Mouse (Mus musculus) erythroid progenitor cell, adult 5-6 weeks (primary cell): ENCODE measurements around the gene Lysmd4. TPM values are rescaled to one million over a fixed set of nuclear protein-coding genes. Genes with fewer than 3 reads are reported as not detected.

Experiments
- ATAC-seq: replicated peaks from 2 replicates; pipeline ENCODE4 v1.8.0; 2016; ENCODE audit warnings: moderate number of reproducible peaks, mild to moderate bottlenecking, moderate TSS enrichment, inconsistent platforms; ENCODE audit not compliant: poor library complexity, low FRiP score, severe bottlenecking
- total RNA-seq, 2 experiments: library from RNA; stranded (forward) in 1 of 2; stranded (reverse) in 1 of 2; fragments of 150-400 nt in 1 of 2; fragments of 186-747, 209-891 nt in 1 of 2; gene quantifications; 2 replicates each; pipeline versions ENCODE4 v1.2.3 to v1.2.4; 2015 to 2017; ENCODE audit warnings: low replicate concordance in 2 of 2

The Lysmd4 gene
- total RNA-seq, 2 experiments from 2014 or later: 2.3 TPM; not detected in 1

- ATAC-seq: no peak
These were observed 87.8 kb downstream of the Lysmd4 start for GRCm38 (mm10) chr7:67310151-67310550.

GRCm38 (mm10) chr7:67313200-67313599 is 90.9 kb downstream of the Lysmd4 start:
- ATAC-seq: 0 out of 2 replicates have a peak, but pooled peaks have one; percentile 39

GRCm38 (mm10) chr7:67318697-67319096 is 96.4 kb downstream of the Lysmd4 start:
- no peak for ATAC-seq

- no peak for ATAC-seq
These were observed 98.0 kb downstream of the Lysmd4 start for GRCm38 (mm10) chr7:67320359-67320758.

- no peak for ATAC-seq
These were observed 119.8 kb downstream of the Lysmd4 start for GRCm38 (mm10) chr7:67342067-67342625.

- no peak for ATAC-seq
These were observed 122.1 kb downstream of the Lysmd4 start for GRCm38 (mm10) chr7:67344443-67344842.

GRCm38 (mm10) chr7:67352989-67353388 is 130.6 kb downstream of the Lysmd4 start:
- ATAC-seq: no peak

- ATAC-seq: no peak
These were observed 131.3 kb downstream of the Lysmd4 start for GRCm38 (mm10) chr7:67353667-67354066.

- no peak for ATAC-seq
These were observed 133.5 kb downstream of the Lysmd4 start for GRCm38 (mm10) chr7:67355870-67356269.

Other genes starting within 250 kb of the Lysmd4 start
- gene Mef2a, start 150.3 kb downstream of the Lysmd4 start, total RNA-seq (2015; ENCODE audit: low replicate concordance): 23.5 and 39.6 TPM in 2 replicates
- 9.9 and 12.5 TPM in 2 replicates for gene Mef2a, start 150.3 kb downstream of the Lysmd4 start, total RNA-seq (2017; ENCODE audit: low replicate concordance)